Mouse (Mus musculus) lung, adult 2 months (tissue): ENCODE results near the gene Pdlim5.

ENCODE experiments used
- CTCF ChIP-seq: fragments of 200-500 bp; IDR thresholded peaks from 2 replicates; pipeline ENCODE4 v1.5.1; 2011; ENCODE audit warnings: mild to moderate bottlenecking, low read length, control low read depth; ENCODE audit not compliant: insufficient read depth
- POLR2A ChIP-seq: fragments of 200-500 bp; IDR thresholded peaks from 2 replicates; pipeline ENCODE4 v1.6.1; 2011; ENCODE audit warnings: low read depth, mild to moderate bottlenecking, control low read depth, low read length, borderline replicate concordance; ENCODE audit errors: extremely low read depth

DNA sequence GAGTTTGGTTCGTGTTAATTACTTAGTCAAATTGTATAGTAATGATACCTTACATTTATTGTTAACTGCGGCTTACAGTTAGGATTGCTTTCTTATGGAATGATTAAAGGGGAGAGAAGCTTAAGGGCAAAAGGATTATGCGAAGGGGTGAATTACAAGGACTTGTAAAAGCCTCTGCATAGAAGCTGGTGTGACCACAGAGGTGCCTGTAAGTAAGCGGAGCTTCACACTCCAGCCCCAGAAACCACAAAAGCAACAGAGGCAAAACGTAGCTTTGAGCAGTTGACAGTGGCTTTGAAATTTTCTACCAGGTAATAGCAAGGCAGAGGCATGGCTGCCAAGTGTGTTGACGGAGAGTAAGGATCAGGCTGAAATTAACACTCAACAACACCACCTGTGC is 41.3 kb upstream of the Pdlim5 start:
- TF ChIP-seq POLR2A (no peak), CTCF (no peak)
